Mouse (Mus musculus): ENCODE data around the gene Brcc3. TPM values are rescaled to one million over a fixed set of nuclear protein-coding genes. Genes with fewer than 3 reads are reported as not detected.

Gene Brcc3
- 62.6 and 71.7 TPM in 2 replicates for polyA plus RNA-seq (2014; fragmentation: Nextera tagmentation; extraction: Ambion mirVana)

GRCm38 (mm10) chrX:75415936-75416785, at the start of gene Brcc3, which contains the start of the genes Cmc4 and Mtcp1:
Gene Brcc3, plus strand, starts transcription at chrX:75416628.
Gene Cmc4, minus strand, starts transcription at chrX:75416584.
Gene Mtcp1, minus strand, starts transcription at chrX:75416588.
- Histone ChIP-seq H3K9ac (ENCODE audit: low read length) (peak within 1 kb of the TSS; percentile 60), H3K4me1 (ENCODE audit: control insufficient read depth, insufficient read depth, low read length) (no peaks in the 10 kb centered on the region), H3K9me3 (ENCODE audit: control insufficient read depth, low read length) (no peaks in the 10 kb centered on the region), H3K36me3 (ENCODE audit: control insufficient read depth, insufficient read depth, low read length) (no peaks in the 10 kb centered on the region), H3K4me2 (ENCODE audit: low read depth) (peak within 1 kb of the TSS; percentile 41), H3K4me3 (ENCODE audit: low read depth, low read length) (peak within 1 kb of the TSS; percentile 44), H3K27ac (ENCODE audit: low read depth, low read length) (peak within 1 kb of the TSS; percentile 77), H3K27me3 (ENCODE audit: control insufficient read depth, insufficient read depth, low read length) (no peaks in the 10 kb centered on the region)
- ATAC-seq (ENCODE audit: insufficient read depth, low FRiP score, low TSS enrichment): peak; percentile 99
- DNase-seq (ENCODE audit: low spot score): peak; percentile 90
- 16% methylated on average over 49 of the region's 52 CpGs for WGBS

GRCm38 (mm10) chrX:75370197-75370596, 46.2 kb upstream of the Brcc3 start:
- H3K27me3 ChIP-seq (ENCODE audit: control insufficient read depth, insufficient read depth, low read length): no peaks in the 10 kb centered on the region
- no peak overlapping the region for H3K4me2 ChIP-seq (ENCODE audit: low read depth)
- no peak overlapping the region for H3K9ac ChIP-seq (ENCODE audit: low read length)
- no peak overlapping the region for H3K4me3 ChIP-seq (ENCODE audit: low read depth, low read length)
- ATAC-seq (ENCODE audit: insufficient read depth, low FRiP score, low TSS enrichment) (no peak), DNase-seq (ENCODE audit: low spot score) (no peak)
- H3K4me1 ChIP-seq (ENCODE audit: control insufficient read depth, insufficient read depth, low read length): no peaks in the 10 kb centered on the region
- H3K27ac ChIP-seq (ENCODE audit: low read depth, low read length): no peak overlapping the region
- no peaks in the 10 kb centered on the region for H3K36me3 ChIP-seq (ENCODE audit: control insufficient read depth, insufficient read depth, low read length)
- no peaks in the 10 kb centered on the region for H3K9me3 ChIP-seq (ENCODE audit: control insufficient read depth, low read length)

DNA sequence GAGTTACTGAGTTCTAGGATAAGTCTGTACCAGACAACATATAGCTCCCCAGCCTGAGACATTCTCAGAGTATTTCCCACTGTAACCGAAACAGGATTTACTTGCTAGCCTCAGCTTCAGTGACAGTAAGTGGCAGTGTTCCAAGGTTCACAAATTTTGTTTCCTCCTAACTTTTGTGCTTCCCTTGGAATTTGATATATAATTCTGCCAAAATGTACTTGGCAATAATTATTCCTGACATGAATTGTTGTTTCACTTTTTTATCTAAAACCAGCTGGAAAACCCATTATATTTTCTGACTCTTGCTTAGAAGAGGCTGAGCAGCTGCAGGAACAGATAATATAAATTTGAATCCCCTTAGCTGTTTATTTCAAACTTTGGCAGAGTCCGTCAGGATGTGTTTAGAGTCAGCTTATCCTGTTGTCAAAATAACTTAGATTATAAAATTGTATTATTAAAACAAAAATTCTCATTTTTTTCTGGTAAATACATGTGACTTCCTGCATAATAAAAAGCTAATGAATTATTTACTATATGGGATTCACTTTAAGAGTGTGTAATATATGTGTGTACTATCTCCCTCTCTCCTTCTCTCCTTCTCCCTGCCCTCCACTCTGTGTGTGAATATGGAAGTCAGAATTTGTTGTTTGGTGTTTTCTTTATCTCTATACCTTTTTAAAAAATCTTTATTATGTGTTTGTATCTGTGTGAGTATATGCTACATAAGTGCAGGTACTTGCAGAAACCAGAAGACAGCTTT, 43.6 kb upstream of the Brcc3 start:
- no peaks in the 10 kb centered on the region for H3K9me3 ChIP-seq (ENCODE audit: control insufficient read depth, low read length)
- no peaks in the 10 kb centered on the region for H3K27me3 ChIP-seq (ENCODE audit: control insufficient read depth, insufficient read depth, low read length)
- DNase-seq (ENCODE audit: low spot score): no peak
- H3K4me3 ChIP-seq (ENCODE audit: low read depth, low read length): no peak overlapping the region
- H3K9ac ChIP-seq (ENCODE audit: low read length): no peak overlapping the region
- no peak for ATAC-seq (ENCODE audit: insufficient read depth, low FRiP score, low TSS enrichment)
- no peaks in the 10 kb centered on the region for H3K4me1 ChIP-seq (ENCODE audit: control insufficient read depth, insufficient read depth, low read length)
- no peaks in the 10 kb centered on the region for H3K36me3 ChIP-seq (ENCODE audit: control insufficient read depth, insufficient read depth, low read length)
- WGBS: 83% methylated on average over 2 of the region's 2 CpGs
- H3K27ac ChIP-seq (ENCODE audit: low read depth, low read length): no peak overlapping the region
- no peak overlapping the region for H3K4me2 ChIP-seq (ENCODE audit: low read depth)

- no peak overlapping the region for H3K27ac ChIP-seq (ENCODE audit: low read depth, low read length)
- H3K4me1 ChIP-seq (ENCODE audit: control insufficient read depth, insufficient read depth, low read length): no peaks in the 10 kb centered on the region
- ATAC-seq (ENCODE audit: insufficient read depth, low FRiP score, low TSS enrichment): no peak
Observed at GRCm38 (mm10) chrX:75376815-75377214, 39.6 kb upstream of the Brcc3 start.

DNA sequence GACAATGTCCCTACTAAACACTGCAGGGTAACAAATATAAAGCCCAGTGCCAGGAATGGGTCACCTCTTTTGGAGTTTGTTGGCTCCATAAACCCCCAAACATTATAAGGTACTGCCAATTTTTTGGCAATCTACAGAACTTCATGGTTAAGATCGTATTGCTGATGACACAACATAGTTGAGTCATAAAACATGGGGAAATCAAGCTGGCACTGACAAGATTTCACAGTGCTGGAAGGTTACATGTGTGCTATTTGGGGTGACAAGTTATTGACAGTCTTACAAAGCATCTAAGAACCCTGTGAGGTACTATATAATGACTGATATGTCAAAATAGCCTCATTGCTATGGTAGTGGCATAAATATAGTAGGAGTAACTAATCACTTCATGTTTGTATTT, 35.3 kb upstream of the Brcc3 start:
- Histone ChIP-seq H3K27ac (ENCODE audit: low read depth, low read length) (no peak overlapping the region), H3K4me2 (ENCODE audit: low read depth) (no peak overlapping the region), H3K9ac (ENCODE audit: low read length) (no peak overlapping the region), H3K9me3 (ENCODE audit: control insufficient read depth, low read length) (no peaks in the 10 kb centered on the region), H3K4me3 (ENCODE audit: low read depth, low read length) (no peak overlapping the region), H3K4me1 (ENCODE audit: control insufficient read depth, insufficient read depth, low read length) (no peaks in the 10 kb centered on the region), H3K36me3 (ENCODE audit: control insufficient read depth, insufficient read depth, low read length) (no peaks in the 10 kb centered on the region), H3K27me3 (ENCODE audit: control insufficient read depth, insufficient read depth, low read length) (no peaks in the 10 kb centered on the region)
- 84% methylated on average over 1 of the region's 1 CpGs for WGBS
- DNase-seq (ENCODE audit: low spot score) (no peak), ATAC-seq (ENCODE audit: insufficient read depth, low FRiP score, low TSS enrichment) (no peak)

More at GRCm38 (mm10) chrX:75376815-75377214, 39.6 kb upstream of the Brcc3 start:
- Histone ChIP-seq H3K27me3 (ENCODE audit: control insufficient read depth, insufficient read depth, low read length) (no peaks in the 10 kb centered on the region), H3K36me3 (ENCODE audit: control insufficient read depth, insufficient read depth, low read length) (no peaks in the 10 kb centered on the region), H3K4me3 (ENCODE audit: low read depth, low read length) (no peak overlapping the region), H3K9ac (ENCODE audit: low read length) (no peak overlapping the region), H3K4me2 (ENCODE audit: low read depth) (no peak overlapping the region), H3K9me3 (ENCODE audit: control insufficient read depth, low read length) (no peaks in the 10 kb centered on the region)
- no peak for DNase-seq (ENCODE audit: low spot score)

DNA sequence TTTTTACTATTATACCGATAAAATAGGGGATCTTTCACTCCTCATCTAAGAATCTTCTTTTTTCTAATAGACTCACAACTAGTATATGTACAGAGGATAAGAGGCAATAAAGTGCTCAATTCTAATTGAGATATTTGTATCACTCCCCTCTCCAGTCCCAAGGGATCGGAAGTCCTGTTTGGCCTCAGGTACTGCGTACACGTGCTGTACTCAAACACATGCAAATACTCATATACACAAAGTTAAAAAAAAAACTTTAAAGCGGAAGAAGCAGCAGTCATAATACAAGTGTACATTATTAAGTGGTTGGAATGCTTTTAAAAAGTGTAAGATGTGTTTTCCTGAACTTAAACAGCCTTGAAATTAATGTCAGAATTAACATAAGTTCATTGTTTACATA, 34.7 kb upstream of the Brcc3 start:
- Histone ChIP-seq H3K9ac (ENCODE audit: low read length) (no peak overlapping the region), H3K4me1 (ENCODE audit: control insufficient read depth, insufficient read depth, low read length) (no peaks in the 10 kb centered on the region), H3K9me3 (ENCODE audit: control insufficient read depth, low read length) (no peaks in the 10 kb centered on the region), H3K4me2 (ENCODE audit: low read depth) (no peak overlapping the region), H3K27ac (ENCODE audit: low read depth, low read length) (no peak overlapping the region), H3K36me3 (ENCODE audit: control insufficient read depth, insufficient read depth, low read length) (no peaks in the 10 kb centered on the region), H3K27me3 (ENCODE audit: control insufficient read depth, insufficient read depth, low read length) (no peaks in the 10 kb centered on the region), H3K4me3 (ENCODE audit: low read depth, low read length) (peak overlapping the region; percentile 43; the same call in 1 of the 2 replicates)
- ATAC-seq (ENCODE audit: insufficient read depth, low FRiP score, low TSS enrichment) (no peak; the same call in 1 of the 2 replicates), DNase-seq (ENCODE audit: low spot score) (no peak)
- WGBS: 73% methylated on average over 5 of the region's 5 CpGs

- no peaks in the 10 kb centered on the region for H3K36me3 ChIP-seq (ENCODE audit: control insufficient read depth, insufficient read depth, low read length)
- H3K27me3 ChIP-seq (ENCODE audit: control insufficient read depth, insufficient read depth, low read length): no peaks in the 10 kb centered on the region
- peak within 1 kb of the TSS; percentile 39 for H3K4me2 ChIP-seq (ENCODE audit: low read depth)
- 16% methylated on average over 10 of the region's 25 CpGs for WGBS
- ATAC-seq (ENCODE audit: insufficient read depth, low FRiP score, low TSS enrichment) (peak; percentile 92), DNase-seq (ENCODE audit: low spot score) (peak; percentile 83)
- no peaks in the 10 kb centered on the region for H3K9me3 ChIP-seq (ENCODE audit: control insufficient read depth, low read length)
- peak within 1 kb of the TSS; percentile 43 for H3K4me3 ChIP-seq (ENCODE audit: low read depth, low read length)
- 0 out of 2 replicates have a peak within 1 kb of the TSS, but pooled peaks have one; percentile 46 for H3K27ac ChIP-seq (ENCODE audit: low read depth, low read length)
- H3K9ac ChIP-seq (ENCODE audit: low read length): peak within 1 kb of the TSS; percentile 55
- H3K4me1 ChIP-seq (ENCODE audit: control insufficient read depth, insufficient read depth, low read length): no peaks in the 10 kb centered on the region
Observed at GRCm38 (mm10) chrX:75382195-75382771, 34.1 kb upstream of the Brcc3 start, which contains the start of the genes Fundc2 and F8. Gene Fundc2, plus strand, starts transcription at chrX:75382399. Gene F8, minus strand, starts transcription at chrX:75382615.

- ATAC-seq (ENCODE audit: insufficient read depth, low FRiP score, low TSS enrichment) (no peak), DNase-seq (ENCODE audit: low spot score) (no peak)
- Histone ChIP-seq H3K4me2 (ENCODE audit: low read depth) (no peak overlapping the region), H3K36me3 (ENCODE audit: control insufficient read depth, insufficient read depth, low read length) (no peaks in the 10 kb centered on the region), H3K27ac (ENCODE audit: low read depth, low read length) (no peak overlapping the region), H3K9me3 (ENCODE audit: control insufficient read depth, low read length) (no peaks in the 10 kb centered on the region), H3K27me3 (ENCODE audit: control insufficient read depth, insufficient read depth, low read length) (no peaks in the 10 kb centered on the region), H3K4me1 (ENCODE audit: control insufficient read depth, insufficient read depth, low read length) (no peaks in the 10 kb centered on the region), H3K4me3 (ENCODE audit: low read depth, low read length) (no peak overlapping the region), H3K9ac (ENCODE audit: low read length) (no peak overlapping the region)
- 89% methylated on average over 1 of the region's 1 CpGs for WGBS
Observed at GRCm38 (mm10) chrX:75399471-75399870, 17.0 kb upstream of the Brcc3 start.
